Mouse (Mus musculus): Measurements from ENCODE around the gene Ralgps2.

The Ralgps2 gene

DNA sequence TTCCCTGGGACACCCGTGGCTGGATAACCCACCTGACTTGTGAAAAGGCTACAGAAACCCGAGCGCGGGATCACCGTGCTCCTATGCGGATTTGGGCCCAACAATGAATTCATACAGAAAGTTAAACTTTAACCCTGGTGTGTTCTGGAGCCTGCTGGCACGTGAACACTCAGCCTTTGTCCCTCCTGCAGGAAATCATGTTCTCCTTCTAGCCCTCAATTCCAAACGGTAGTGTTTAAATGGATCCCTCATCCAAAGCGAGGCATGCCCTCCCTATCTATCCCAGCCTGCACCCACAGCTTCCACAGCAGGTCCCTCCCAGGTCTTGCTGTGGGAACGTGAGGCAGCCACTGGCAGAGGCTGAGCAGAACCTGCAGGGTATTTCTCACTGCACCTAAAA is 131.1 kb downstream of the Ralgps2 start:
- DNase-seq, result no peak

DNA sequence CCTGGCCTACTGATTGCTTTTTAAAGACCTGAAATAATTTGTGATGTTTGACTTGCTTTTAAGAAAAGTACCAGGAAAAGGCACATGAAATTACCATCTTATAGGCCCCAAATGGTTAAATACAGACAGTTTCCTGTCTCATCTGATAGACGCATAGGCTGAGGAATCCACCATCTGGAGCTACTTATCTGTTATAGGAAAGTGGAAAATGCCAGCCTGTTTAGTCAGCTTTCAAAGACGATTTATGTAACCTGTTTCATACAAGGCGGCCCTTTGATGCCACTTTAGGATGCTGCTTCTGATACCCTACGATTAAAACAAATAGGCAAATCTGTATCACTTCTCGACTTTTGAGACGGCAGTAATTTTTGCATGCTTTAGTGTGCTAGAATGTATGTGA is 138.2 kb downstream of the Ralgps2 start:
- DNase-seq, result no peak

DNA sequence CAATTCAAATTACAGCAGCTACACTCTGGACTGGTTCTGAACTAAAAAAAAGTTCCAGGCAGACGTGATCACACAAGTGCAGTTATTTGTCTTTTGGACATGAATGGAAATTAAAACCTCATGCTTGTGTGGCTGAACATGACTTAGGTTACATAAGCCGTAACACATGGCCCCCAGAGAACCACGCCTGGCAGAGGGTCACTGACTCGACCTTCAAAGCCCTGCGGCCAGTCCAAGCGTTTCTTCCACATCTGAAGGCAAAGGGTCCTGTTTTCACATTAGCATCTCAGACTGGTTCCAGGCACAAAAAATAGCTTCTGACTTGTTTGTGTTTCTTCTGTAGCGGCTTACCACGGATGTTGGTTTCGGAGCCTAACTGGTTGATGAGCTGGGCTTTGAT is 143.2 kb downstream of the Ralgps2 start:
- DNase-seq, result no peak

DNA sequence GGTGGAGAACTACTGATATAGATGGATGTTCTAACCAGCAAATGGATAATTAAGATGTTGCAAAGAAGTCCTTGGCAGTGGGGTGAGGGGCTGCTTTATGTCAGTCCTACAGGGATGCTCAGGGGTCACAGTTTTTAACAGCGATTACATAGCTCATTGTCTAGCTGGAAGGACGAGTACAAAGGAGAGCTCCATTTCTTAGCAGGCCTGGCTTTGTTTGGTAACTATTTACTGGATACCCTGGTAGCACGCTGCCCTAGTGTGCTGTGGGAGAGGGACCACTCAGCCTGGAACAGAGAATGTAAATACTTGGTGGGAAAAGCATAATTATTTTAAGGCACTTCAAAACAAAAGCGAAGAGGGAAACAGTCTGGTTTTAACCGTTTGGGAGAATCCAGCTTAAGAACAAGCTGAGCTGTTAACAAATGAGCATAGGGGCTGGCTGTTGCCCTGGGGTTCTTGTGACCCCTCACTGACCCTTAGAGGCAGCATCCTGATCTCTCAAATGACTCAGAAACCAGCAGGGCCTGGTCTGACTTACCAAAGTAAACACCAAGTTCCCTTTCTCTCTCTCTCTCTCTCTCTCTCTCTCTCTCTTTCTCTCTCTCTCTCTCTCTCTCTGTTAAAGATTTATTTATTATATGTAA is 149.5 kb downstream of the Ralgps2 start:
- no peak for DNase-seq

DNA sequence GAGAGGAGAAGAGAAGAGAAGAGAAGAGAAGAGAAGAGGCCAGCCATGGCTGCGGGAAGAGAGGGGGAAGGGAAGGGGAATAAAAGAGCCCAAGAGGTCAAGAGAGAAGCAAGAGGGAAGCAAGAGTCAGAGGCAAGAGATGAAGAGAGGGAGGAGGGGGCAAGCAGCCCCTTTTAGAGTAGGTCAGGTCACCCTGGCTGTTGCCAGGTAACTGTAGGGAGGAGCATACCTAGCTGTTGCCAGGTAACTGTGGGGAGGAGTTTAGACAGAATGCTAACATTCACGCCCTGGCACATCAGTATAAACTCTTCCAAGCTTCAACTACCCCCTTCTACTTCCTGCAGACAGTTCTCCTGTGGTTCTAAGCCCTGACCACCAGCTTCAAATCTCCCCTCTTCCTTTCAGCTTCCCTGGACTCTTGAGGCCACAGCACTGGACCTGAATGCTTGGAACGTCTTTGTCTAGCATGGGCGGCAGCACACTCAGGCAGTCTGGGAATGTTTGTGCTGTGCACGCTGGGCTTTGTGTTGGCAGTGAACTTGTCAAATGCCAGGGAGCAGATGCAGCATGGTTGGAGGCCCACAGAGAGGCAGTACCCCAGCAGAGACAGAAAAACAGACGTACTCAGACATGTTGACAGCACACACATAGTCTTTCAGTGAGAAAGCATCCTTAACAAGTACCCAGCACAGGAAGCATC is 152.1 kb downstream of the Ralgps2 start:
- DNase-seq, result no peak

DNA sequence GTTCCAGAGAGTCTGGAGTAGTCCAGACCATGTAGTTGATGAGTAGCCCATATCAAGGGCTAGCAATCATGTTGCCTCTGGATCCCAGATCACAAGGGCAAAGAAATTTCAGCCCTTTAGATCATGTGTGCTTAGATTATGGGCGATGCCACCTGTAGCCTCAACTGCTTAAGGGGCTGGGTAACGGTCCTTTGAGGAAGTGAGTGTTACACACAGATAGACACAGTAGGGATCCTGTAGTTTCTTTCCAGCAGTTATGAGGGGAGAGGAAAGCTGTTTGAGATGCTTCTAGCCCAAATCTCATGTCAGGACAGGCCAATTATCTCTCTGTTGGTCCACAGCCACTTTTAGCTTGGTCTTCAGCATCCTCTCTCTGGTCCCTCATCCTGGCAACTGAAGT is 153.4 kb downstream of the Ralgps2 start:
- no peak for DNase-seq

DNA sequence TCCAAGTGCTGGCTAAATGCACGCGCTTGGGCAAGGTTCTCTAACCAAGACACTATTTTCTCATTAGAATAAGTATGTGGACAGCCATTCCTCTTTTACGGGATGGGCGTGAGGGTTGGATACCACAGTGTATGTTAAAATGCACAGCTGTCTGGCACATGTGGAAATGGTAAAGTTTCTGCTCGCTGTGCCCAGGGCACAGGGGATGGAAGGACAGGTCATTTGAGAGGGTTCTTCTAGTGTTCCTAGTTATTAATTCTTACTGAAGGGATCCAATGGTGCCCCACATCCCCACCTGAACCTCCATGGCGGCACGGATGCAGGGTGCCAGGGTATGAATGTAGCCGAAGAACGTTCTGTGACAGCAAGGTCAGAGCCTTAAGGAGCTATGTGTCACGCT is 154.5 kb downstream of the Ralgps2 start:
- no peak for DNase-seq

DNA sequence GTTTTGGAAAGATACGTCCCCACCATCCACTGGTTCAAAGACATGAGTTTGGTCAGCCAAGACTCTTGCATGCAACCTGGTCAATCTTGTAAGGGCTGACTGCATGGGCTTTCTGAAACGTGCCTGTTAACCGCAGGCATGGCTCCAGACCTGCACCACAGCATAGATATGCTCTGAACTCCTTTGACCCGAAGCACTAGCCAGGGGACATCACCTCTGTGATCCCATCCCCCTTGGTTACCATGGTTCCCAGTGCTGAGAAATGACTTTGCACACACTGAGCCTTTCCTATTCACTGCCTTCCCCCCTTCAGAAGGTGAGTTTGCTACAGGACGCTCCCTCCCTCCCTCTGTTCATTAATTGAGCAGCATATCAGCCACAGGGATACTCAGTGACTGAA is 155.3 kb downstream of the Ralgps2 start:
- DNase-seq, result no peak

DNA sequence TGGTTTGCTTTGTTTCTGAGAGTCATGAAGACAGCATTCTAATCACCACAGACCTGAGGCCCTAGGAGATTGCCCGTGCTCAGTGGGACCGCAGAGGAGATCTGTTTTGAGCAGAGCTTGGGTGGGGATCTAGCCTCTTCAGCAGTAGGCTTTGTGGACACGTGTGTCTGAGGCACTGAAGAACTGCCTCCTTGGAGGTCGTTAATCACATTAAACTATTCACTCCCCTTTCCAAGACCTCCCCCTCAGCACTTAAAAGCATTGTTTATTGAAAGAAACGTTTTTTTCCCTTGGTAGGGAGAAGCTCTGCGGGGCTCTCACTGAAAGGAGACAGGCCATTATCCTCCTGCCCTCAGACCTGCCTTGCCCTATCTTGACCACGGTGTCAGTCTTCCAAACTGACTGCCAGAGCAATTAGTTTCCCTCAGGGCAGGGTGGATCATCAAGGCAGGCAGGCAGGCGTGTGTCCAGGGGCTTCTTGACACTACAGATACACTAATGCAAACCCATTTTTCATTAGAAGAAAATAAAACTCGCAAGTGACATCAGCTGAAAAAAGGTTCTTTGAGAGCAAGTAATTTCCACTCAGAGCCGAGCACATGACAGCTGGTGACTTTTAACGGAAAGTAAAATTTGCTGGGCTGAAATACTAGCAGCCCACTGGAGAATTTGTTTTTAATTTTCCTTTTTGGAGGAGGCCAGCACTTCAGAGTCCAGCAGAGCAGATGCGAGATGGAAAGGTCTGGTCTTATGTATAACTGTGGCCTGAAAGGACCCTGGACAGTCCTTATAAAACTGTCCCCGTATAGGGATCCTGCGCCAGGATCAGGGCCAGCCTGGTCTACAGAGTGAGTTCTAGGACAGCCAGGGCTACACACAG is 157.2 kb downstream of the Ralgps2 start:
- DNase-seq, result no peak

DNA sequence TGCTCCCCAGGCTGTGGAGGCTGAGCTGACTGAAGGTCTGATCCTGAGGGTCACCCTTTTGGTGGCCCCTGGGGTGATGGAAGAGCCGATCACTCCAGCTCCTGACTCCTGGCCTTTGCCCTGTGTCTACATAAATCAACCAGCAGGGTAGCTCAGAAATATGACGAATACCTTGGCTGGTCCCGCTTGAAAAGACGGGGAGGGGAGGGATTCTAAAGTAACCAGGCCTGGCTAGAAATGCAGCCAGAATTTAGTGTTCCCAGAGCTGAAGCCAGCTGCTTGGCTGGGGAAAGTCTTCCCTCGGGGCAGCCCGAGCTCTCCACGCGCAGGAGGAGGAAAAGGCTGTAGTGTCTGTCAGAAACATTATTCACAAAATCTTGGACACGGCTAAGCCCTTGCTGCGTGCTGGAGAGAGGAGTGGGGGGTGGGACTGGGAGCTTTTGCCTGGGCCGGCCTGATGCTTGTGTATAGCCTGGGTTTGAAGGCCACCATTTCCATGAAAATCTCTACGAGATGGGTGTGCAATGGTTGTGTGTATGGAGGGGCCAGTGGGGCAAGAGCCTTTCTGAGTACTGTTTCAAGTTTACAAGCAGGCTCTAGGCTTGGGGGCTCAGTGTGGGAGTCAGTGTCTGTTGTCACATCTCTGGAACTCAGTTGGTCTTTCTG is 158.2 kb downstream of the Ralgps2 start:
- DNase-seq, result no peak

DNA sequence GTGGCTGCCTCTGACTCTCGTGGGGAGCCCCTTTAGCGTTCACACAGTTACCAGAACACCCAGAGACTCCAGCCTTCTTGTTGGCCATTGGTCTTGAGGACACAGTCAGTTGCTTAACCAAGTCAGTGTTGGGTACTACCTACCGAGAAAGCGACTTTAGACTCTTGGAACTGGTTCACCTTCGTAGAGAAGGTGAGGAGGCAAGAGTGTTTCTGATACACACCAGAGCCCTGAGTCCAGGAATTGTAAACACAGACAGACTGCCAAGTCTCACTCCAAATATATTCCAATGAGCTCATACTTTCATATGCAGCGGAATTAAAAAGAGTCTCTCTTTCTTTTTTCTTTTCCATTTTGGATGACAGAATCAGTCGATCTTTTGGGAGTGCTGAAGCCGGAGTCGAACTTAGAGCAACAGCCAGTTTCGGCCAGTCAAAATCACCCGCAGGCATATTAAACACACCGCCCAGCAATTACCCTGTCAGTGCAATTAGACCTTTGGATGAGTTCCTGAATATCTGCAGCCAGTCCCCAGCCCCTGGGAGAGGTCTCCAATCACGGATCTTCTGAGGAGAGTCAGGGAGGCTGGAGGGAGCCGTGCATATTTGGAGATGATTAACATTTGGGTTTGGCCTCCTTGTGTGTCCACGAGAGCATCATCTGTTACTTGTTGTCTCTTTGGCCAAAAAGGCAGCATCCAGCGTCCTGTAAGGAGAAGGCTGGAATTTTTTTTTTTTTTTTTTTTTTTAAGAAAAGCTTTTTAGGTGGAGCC is 159.0 kb downstream of the Ralgps2 start:
- no peak for DNase-seq

DNA sequence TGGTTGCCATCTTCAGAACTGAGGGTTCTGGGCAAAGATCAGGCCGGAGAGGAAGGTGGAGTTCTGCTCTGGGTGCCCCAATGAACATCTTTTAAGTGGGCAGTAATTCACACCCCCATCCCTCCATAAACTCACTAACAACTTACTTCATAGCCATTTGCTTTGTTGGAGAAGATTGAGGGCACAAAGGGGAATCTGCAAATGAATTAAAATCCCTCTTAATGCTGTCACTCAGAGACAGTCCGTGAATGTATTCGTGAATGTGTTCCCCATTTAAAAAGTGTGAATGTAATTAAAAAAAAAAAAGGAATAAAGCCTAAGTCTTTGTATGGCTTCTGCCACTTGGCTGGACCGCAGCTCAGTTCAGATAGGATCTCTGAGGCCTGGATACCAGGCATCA is 159.8 kb downstream of the Ralgps2 start:
- no peak for DNase-seq

DNA sequence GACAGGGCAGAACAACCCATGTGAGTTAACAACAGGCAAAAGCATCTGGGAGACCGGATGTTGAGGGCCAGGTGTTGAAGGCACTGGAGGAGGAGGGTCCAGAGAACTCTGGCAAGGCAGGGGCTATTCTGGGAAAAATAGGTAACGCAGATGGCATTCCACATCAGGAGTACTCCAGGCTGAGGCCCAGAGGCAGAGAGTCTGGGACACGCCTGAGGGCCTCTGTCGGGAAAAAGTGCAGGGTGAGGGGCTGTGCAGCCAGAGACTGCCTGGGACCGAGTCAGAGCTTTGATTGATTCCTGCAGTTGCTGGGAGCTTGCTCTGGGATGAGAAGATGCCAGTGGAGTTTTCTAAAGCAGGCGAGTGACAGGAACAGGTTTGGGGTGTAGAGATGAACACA is 160.4 kb downstream of the Ralgps2 start:
- no peak for DNase-seq

DNA sequence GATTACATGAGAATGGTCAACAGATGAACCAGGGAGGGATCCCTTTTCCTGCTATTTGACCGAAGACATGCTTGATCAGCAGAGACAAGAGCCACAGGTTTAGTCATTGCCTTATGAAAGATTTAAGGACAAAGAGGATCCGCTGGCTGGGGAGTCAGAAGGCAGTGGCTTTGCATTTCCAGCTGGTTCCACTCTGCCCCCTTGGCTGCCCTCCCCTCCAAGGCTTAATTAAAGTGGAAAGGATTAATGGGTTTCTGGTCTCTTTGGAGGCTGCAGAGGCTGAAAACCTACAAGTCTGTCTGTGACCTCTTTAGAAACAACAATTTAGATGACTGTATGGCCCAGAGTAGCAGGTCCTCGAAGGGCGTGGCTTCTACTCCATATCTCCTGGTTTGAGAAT is 161.5 kb downstream of the Ralgps2 start:
- no peak for DNase-seq

DNA sequence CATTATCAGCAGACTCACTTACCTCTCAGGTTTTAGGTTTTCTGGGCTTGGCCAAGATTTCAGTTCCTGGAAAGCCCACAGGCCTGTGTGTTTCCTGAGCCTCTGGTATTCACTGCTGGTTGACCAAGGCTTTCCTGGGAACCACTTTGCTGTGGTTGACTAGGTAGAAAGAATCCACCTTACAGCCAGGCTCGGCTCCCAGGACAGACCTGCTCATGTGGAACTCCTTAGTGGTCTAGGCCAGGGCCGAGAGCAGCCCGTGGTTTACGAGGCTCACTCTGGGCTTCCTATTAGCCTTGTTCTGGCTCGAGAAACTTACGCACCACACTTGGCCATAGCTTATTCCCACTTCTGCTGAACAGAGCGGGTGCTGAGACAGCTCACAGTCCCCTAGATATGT is 163.4 kb downstream of the Ralgps2 start:
- DNase-seq, result no peak

DNA sequence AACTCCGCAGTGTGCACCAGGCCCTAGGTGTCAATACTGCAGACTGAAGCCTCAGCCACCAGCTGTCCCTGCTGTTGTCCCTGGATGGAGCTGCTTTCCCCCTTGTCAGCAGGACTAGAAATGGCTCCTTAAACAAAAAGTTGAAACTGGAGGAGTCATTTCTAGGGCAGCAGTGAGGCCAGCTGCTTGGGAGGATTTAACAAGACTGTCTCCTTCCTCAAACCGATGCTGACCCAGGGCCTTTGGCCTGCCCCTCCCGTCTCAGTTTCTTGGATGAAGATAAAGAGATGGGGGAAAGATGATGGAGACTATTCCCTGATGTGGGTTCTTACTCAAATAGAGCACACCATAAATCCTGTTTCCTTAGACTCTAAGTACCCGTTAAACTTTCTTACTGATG is 164.2 kb downstream of the Ralgps2 start:
- no peak for DNase-seq

DNA sequence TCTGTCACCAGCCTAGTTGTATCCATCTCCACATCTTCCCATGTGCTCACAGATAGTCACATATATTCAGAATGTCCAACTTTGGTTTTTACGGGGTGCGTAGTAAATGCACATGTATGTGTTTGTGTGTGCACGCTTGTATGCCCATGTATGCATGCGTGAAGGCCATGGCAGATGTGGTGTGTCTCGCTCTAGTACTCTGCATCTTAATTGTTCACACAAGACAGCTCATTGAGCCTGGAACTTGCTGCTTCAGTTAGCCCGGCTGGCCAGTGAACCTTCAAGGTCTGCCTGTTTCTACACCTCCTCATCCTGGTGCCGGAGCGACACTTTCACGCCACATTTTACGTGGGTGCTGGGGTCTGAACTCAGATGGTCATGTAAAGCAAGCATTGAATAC is 168.6 kb downstream of the Ralgps2 start:
- no peak for DNase-seq

DNA sequence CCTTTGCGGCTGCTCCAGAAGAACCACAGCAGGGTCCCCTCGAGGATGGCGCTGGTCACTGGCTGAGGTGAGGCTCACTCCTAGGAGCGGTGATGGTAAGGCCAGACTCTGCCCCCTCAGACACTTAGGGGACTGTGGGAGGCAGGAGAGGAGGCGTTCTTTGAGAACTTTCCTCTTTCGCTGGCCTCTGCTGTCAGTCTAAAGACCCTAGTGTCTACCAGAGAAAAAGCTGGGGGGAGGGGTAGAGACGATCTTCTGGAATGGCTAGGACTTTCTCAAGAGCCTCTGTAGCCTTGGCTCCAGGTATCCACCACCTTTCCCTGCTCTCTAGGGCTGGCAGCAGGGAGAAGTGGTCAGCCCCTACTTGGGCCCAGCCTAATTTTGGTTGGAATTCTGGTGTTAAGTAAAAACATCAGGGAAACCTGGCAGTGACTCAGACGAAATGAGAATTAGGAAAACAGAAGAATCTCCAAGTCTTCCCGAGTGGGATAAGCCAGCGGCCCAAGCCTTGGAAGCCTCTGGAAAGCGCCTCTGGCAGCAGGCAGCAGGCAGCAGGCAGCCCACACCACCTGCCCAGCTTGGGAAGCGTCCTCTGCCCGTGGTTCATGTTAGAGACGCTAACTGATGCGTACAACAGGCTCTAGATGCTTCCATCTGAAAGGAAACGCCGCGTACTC is 169.7 kb downstream of the Ralgps2 start:
- no peak for DNase-seq

DNA sequence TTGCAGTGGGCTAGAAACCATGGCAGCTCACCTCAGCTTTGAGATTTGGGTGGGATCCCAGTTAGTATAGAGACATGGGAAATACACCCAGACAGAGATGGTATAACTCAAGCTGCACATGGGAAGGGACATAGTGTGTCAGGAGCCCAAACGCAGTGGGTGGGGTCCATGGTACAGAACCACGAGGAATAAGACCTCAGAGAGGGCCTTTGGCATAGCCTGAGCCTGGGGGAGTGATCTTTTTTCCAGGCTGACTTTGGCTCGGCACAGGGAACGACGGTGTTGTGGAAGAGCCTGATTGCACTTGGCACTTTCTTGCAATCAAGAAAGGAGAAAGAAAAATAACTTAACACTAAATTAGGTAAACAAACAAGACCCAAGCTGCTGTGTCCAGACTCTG is 170.3 kb downstream of the Ralgps2 start:
- no peak for DNase-seq

DNA sequence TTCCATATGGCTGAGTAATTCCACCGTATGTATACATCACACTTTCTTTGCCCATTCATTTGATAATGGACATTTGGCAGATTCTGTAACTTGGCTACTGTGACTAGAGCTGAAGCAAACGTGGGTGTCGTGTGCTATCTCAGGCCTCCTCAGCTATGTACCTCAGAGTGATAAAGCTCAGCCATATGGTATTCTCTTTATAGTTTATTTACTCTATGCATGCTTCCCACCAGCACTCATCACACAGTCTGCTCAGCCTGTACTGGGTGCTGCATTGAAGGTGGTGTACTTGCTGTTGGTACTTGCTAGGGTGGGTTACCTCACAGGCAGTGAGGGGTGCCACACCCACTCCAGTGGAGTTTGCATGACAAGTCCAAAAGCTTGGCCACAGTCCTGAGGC is 174.1 kb downstream of the Ralgps2 start:
- no peak for DNase-seq

DNA sequence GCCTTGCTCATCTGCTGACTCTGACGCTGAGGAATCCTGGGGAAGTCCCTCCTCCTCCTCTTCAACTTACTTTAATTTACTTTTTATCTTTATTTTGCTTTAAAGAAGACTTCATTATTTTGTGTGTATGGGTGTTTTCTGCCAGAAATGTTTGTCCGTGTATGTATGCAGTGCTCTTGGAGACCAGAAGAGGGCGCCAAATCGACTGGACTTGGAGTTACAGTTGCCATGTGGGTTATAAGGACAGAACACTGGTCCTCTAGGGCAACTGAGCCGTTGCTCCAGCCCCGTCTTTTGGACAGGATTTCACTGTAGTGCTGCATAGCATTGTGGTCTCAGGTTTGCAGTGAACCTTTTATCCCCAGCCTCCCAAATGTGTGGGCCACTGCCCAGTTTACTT is 174.8 kb downstream of the Ralgps2 start:
- no peak for DNase-seq

DNA sequence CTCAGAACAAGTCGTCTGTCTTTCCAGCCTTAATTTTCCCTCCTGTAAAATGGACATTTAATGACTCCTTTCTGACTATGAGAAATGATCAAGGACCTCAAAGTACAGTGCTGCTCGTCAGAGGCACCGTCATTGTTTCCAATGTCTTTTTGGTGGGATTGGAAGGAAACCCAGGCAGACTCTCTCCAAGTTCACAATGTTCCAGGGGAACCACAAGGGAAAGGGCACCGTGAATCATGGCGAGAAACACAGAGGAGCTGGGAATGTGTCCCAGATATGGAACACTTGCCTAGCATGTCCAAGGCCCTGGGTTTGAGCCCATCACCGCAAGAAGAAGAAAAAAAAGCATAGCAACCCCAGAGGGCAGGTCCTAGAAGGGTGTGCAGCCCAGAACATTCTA is 176.1 kb downstream of the Ralgps2 start:
- DNase-seq, result no peak
